In genomic region chr11:74830256-74831161, GRCm38 (mm10) we compare ENCODE assay signal across 8 mouse cellular contexts. TPM values are rescaled to one million over a fixed set of nuclear protein-coding genes. Genes with fewer than 3 reads are reported as not detected.
DNase-seq lines count a peak whose midpoint lies in the region; ATAC-seq lines count a peak whose summit lies in the region.

Gene Mnt (plus strand): TSS chr11:74830920.

- 1% methylated on average over 67 of the region's 70 CpGs for WGBS in hindbrain, embryonic 12.5 days

- peak; percentile 94 for ATAC-seq in hindbrain, embryonic 12.5 days (ENCODE audit: low FRiP score)

- H3K36me3 ChIP-seq in hindbrain, embryonic 12.5 days: no peaks in the 10 kb centered on the region

- H3K4me3 ChIP-seq in hindbrain, embryonic 12.5 days: peak within 1 kb of the TSS; percentile 95

- H3K4me2 ChIP-seq in hindbrain, embryonic 12.5 days (replicated peaks): peak within 1 kb of the TSS; percentile 81

- no peaks in the 10 kb centered on the region for H3K9me3 ChIP-seq in hindbrain, embryonic 12.5 days (replicated peaks)

- no peaks in the 10 kb centered on the region for H3K27me3 ChIP-seq in hindbrain, embryonic 12.5 days

- peak within 1 kb of the TSS; percentile 90 for H3K9ac ChIP-seq in hindbrain, embryonic 12.5 days

- peak; percentile 99 for DNase-seq in NIH3T3 (ENCODE audit: low read depth)
- DNase-seq in cerebellum, postnatal 10 days: peak; percentile 99 to 100
- peak; percentile 98 to 99 for DNase-seq in frontal cortex, postnatal 10 days (ENCODE audit: low spot score in 2 of 2)
- DNase-seq in layer of hippocampus, postnatal 14 days (ENCODE audit: low spot score in 2 of 2): peak; percentile 98 to 99
- DNase-seq in lung, postnatal 14 days: peak; percentile 97
- peak; percentile 98 for DNase-seq in retina, adult 2 months (ENCODE audit: low read depth, low spot score)
- DNase-seq in thymus, postnatal 36 days: peak; percentile 90 to 93

- peak within 1 kb of the TSS; percentile 95 for H3K27ac ChIP-seq in hindbrain, embryonic 12.5 days

- peaks cover 43% of the 10 kb centered on the region for H3K4me1 ChIP-seq in hindbrain, embryonic 12.5 days

RNA-seq across cellular contexts. Expression of gene Mnt, which starts in this region (rescaled TPM):
- polyA plus RNA-seq in hindbrain, embryonic 12.5 days (2016; fragmentation: Nextera tagmentation; extraction: Ambion mirVana): 8.3 and 8.4 TPM in 2 replicates
- total RNA-seq in layer of hippocampus, postnatal 14 days (2021): 10 to 100 TPM; 28.4 to 29.6 TPM

Comparison
In these comparisons a context has a peak if more than half of its experiments do, and no peak if none do; other contexts are left out.
1. Peak in every context shown above with its lines: DNase-seq, ATAC-seq, H3K4me3 ChIP-seq and H3K27ac ChIP-seq.